Mouse (Mus musculus) stomach, embryonic 14.5 days (tissue): ENCODE data around the gene Ppm1l. TPM values are rescaled to one million over a fixed set of nuclear protein-coding genes. Genes with fewer than 3 reads are reported as not detected.
"Not testable (repeated sequence)": the region's sequence is repeated elsewhere in the genome, so short reads cannot be mapped to it uniquely, and the experiment has no call there.

Experiments
- ATAC-seq: fragments of 200-750 bp; cut with Nextera tagmentation; 2 replicates; pipeline ENCODE4 v1.8.0; 2017; ENCODE audit warnings: low read depth, moderate TSS enrichment; ENCODE audit not compliant: insufficient number of reproducible peaks, insufficient read depth, low FRiP score
- H3K27ac ChIP-seq: fragments of 300-500 bp; sonication (generic); 2 replicates; pipeline ENCODE4 v1.5.1; 2014; ENCODE audit warnings: mild to moderate bottlenecking, low read length, moderate library complexity, mixed read lengths
- H3K27me3 ChIP-seq: fragments of 300-500 bp; sonication (generic); 2 replicates; pipeline ENCODE4 v1.6.1; 2014; ENCODE audit warnings: low read length, control low read depth, mixed read lengths; ENCODE audit not compliant: control insufficient read depth, insufficient read depth
- H3K36me3 ChIP-seq: fragments of 300-500 bp; sonication (generic); 2 replicates; pipeline ENCODE4 v1.6.1; 2014; ENCODE audit warnings: mild to moderate bottlenecking, control low read depth, low read length, moderate library complexity, mixed read lengths; ENCODE audit not compliant: control insufficient read depth, insufficient read depth
- H3K4me1 ChIP-seq: fragments of 300-500 bp; sonication (generic); 2 replicates; pipeline ENCODE4 v1.6.1; 2014; ENCODE audit warnings: low read length, control low read depth, mixed read lengths; ENCODE audit not compliant: control insufficient read depth, insufficient read depth
- H3K4me2 ChIP-seq: fragments of 300-500 bp; sonication (generic); replicated peaks from 2 replicates; pipeline ENCODE4 v1.6.1; 2014; ENCODE audit warnings: low read depth, low read length, control low read depth
- H3K4me3 ChIP-seq: fragments of 300-500 bp; sonication (generic); 2 replicates; pipeline ENCODE4 v1.5.1; 2014; ENCODE audit warnings: low read depth, low read length, control low read depth
- H3K9ac ChIP-seq: fragments of 300-500 bp; sonication (generic); replicated peaks from 2 replicates; pipeline ENCODE4 v1.6.1; 2014; ENCODE audit warnings: low read depth, mild to moderate bottlenecking, control low read depth, low read length, moderate library complexity, mixed read lengths
- H3K9me3 ChIP-seq: fragments of 300-500 bp; sonication (generic); 2 replicates; pipeline ENCODE4 v1.6.1; 2016; ENCODE audit warnings: low read depth, low read length, control low read depth; ENCODE audit not compliant: control insufficient read depth
- WGBS: fragments of 180-500 bp; shearing (Covaris S2); extraction: QIAGEN DNeasy Blood & Tissue Kit; methylation state at CpG from one replicate; pipeline ENCODE4 v1.1.7; 2014; 5-methylcytosine and 5-hydroxymethylcytosine counted together
- polyA plus RNA-seq: library from polyadenylated mRNA; unstranded; fragments of >200 nt; fragmentation: Nextera tagmentation; extraction: Ambion mirVana; gene quantifications from 2 replicates; pipeline ENCODE4 v1.2.1, GENCODE M21; 2014

Ppm1l gene
- polyA plus RNA-seq, 1 experiment from 2014 or later: 8.0 TPM

DNA sequence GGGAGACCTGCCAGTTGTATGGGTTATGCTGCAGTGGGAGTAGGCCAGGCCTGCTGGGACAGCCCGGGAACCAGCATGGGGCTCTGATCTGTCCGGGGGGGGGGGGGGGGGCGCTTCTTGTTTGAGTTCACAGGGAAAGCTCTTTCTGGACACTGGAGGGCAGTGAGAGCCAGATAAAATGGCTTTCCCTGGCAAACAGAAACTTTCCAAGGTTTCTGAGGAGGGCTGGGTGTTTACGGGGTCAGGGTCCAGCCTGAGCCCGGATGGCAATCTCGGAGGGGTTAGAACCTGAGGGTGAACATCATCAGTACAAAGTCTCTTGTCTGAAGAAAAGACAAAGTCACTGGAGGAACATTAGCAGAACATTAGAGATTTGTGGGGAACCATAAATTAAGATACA lies 246.7 kb downstream of the Ppm1l start:
- Histone ChIP-seq H3K4me1 (peaks cover 6% of the 10 kb centered on the region; the same call in 1 of the 2 replicates), H3K27ac (no peak overlapping the region), H3K9ac (no peak overlapping the region), H3K36me3 (no peaks in the 10 kb centered on the region), H3K9me3 (no peaks in the 10 kb centered on the region), H3K27me3 (no peaks in the 10 kb centered on the region), H3K4me2 (no peak overlapping the region), H3K4me3 (no peak overlapping the region)
- 87% methylated on average over 5 of the region's 6 CpGs for WGBS
- no peak for ATAC-seq

DNA sequence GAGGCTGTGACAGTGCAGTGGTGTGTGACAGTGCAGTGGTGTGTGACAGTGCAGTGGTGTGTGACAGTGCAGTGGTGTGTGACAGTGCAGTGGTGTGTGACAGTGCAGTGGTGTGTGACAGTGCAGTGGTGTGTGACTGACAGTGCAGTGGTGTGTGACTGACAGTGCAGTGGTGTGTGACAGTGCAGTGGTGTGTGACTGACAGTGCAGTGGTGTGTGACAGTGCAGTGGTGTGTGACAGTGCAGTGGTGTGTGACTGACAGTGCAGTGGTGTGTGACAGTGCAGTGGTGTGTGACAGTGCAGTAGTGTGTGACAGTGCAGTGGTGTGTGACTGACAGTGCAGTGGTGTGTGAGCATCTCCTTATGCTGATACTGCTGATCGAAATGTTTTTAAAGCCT lies 248.9 kb downstream of the Ppm1l start:
- not testable (repeated sequence) for H3K36me3 ChIP-seq, H3K27ac ChIP-seq, H3K9me3 ChIP-seq, H3K9ac ChIP-seq, H3K4me1 ChIP-seq, H3K4me3 ChIP-seq, H3K4me2 ChIP-seq, ATAC-seq, H3K27me3 ChIP-seq
- WGBS: 88% methylated on average over 1 of the region's 1 CpGs

DNA sequence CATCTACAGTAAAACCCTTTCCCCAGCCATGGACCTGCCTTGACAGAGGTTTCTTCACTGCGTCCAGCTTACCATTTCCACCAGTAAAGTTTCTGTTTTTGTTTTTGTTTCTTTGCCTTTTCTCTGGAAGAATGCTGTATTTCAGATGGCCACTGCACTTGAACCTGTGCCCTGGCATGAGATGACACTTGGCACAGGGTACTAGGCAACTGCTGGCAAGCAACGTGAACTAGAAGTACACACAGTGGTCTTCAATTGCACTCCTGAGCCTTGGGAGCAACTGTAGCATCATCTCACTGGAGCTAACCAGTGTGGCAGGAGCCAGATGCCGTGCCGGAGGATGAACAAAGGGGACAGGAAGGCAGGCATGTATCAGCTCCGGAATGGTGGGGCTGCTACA lies 255.9 kb downstream of the Ppm1l start:
- no peak overlapping the region for H3K4me2 ChIP-seq
- H3K9me3 ChIP-seq: no peaks in the 10 kb centered on the region
- H3K27me3 ChIP-seq: no peaks in the 10 kb centered on the region
- WGBS: 89% methylated on average over 5 of the region's 5 CpGs
- no peak overlapping the region for H3K4me3 ChIP-seq
- no peaks in the 10 kb centered on the region for H3K4me1 ChIP-seq
- no peak overlapping the region for H3K27ac ChIP-seq
- no peak for ATAC-seq
- H3K36me3 ChIP-seq: peaks cover 7% of the 10 kb centered on the region; the same call in 1 of the 2 replicates
- no peak overlapping the region for H3K9ac ChIP-seq

DNA sequence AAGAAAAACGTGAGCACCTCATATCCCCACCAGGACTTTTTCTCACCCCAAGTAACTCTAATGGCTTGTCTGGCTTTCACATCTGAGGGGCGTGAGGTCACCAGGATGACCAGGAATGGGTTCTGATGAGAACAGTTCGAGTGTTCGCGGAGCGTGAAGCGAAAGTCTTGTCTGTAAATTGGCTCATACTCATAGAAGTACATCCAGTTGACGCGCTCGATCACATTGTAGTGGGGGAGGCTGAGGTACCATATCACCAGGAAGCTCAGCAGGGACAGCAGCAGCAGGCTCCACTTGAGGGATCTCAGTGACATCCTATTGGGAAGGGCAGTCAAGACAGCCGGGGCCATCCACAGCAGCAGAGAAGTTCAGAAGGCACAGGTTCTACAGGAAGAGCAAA lies 258.9 kb downstream of the Ppm1l start:
- WGBS: 94% methylated on average over 11 of the region's 11 CpGs

DNA sequence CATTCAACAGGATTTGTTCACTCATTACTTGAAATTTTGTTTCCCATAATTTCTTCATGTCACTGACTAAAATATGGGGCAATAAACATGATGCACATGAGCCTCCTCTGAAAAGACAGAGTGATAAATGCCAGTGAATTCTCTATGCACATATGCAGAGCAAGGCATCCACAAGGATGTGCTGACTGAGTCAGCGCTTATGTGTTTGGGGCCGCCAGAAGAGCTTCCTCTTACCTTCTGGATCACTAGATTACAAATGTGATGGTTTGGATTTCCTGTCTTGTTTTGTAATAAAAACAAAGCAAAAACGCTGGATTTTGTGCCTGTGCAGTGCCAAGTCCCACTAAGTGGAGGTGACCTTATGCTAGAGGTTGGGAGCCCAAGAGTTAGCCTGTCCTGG lies 260.1 kb downstream of the Ppm1l start:
- Histone ChIP-seq H3K4me3 (no peak overlapping the region), H3K9ac (no peak overlapping the region), H3K9me3 (no peaks in the 10 kb centered on the region), H3K27me3 (no peaks in the 10 kb centered on the region), H3K4me2 (no peak overlapping the region), H3K27ac (no peak overlapping the region), H3K36me3 (peaks cover 7% of the 10 kb centered on the region; the same call in 1 of the 2 replicates), H3K4me1 (no peaks in the 10 kb centered on the region)
- 81% methylated on average over 3 of the region's 3 CpGs for WGBS
- ATAC-seq: no peak

More for the DNA sequence above, 258.9 kb downstream of the Ppm1l start:
- Histone ChIP-seq H3K9me3 (no peaks in the 10 kb centered on the region), H3K36me3 (peaks cover 7% of the 10 kb centered on the region; the same call in 1 of the 2 replicates), H3K27me3 (no peaks in the 10 kb centered on the region), H3K9ac (no peak overlapping the region), H3K27ac (no peak overlapping the region), H3K4me2 (no peak overlapping the region), H3K4me3 (no peak overlapping the region), H3K4me1 (no peaks in the 10 kb centered on the region)
- no peak for ATAC-seq

DNA sequence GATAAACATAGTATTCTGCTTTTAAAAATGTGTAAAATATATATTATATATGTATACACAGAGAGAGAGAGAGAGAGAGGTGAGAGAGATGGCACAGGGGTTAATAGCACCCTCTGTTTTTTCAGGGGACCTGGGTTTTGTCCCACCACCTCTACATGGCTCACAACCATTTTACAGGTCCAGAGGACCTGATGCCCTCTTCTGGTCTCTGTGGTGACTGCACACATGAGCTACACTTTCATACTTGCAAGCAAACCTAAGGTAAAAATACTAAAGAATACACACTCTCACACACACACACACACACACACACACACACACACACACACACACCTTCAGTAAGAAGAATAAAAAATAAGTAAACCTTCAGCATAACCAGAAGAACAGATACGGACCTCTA lies 262.1 kb downstream of the Ppm1l start:
- H3K4me3 ChIP-seq: no peak overlapping the region
- H3K27me3 ChIP-seq: no peaks in the 10 kb centered on the region
- WGBS: 79% methylated on average over 1 of the region's 1 CpGs
- no peak overlapping the region for H3K27ac ChIP-seq
- H3K9ac ChIP-seq: no peak overlapping the region
- no peak for ATAC-seq
- no peaks in the 10 kb centered on the region for H3K9me3 ChIP-seq
- no peak overlapping the region for H3K4me2 ChIP-seq
- peaks cover 7% of the 10 kb centered on the region; the same call in 1 of the 2 replicates for H3K36me3 ChIP-seq
- H3K4me1 ChIP-seq: no peaks in the 10 kb centered on the region

DNA sequence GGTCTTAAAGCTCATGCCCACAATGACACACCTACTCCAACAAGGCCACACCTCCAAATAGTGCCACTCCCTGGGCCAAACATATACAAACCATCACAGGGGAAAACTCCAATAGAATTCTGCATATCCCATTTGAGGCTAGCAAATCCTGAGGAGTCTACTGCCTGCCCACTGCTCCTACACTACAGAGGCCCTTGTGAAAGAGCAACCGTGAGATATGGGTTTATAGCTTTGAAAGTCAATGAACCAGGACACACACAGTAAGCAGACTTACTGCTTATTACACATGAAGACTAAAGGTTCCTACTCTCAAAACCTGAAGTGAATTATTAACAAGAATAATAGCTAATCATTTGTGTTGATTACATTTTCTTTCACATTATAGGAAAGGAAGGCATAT lies 267.1 kb downstream of the Ppm1l start:
- Histone ChIP-seq H3K36me3 (no peaks in the 10 kb centered on the region), H3K4me2 (no peak overlapping the region), H3K4me3 (no peak overlapping the region), H3K9ac (no peak overlapping the region), H3K27me3 (no peaks in the 10 kb centered on the region), H3K27ac (no peak overlapping the region), H3K4me1 (no peaks in the 10 kb centered on the region), H3K9me3 (no peaks in the 10 kb centered on the region)
- WGBS: 81% methylated on average over 1 of the region's 1 CpGs
- no peak for ATAC-seq

DNA sequence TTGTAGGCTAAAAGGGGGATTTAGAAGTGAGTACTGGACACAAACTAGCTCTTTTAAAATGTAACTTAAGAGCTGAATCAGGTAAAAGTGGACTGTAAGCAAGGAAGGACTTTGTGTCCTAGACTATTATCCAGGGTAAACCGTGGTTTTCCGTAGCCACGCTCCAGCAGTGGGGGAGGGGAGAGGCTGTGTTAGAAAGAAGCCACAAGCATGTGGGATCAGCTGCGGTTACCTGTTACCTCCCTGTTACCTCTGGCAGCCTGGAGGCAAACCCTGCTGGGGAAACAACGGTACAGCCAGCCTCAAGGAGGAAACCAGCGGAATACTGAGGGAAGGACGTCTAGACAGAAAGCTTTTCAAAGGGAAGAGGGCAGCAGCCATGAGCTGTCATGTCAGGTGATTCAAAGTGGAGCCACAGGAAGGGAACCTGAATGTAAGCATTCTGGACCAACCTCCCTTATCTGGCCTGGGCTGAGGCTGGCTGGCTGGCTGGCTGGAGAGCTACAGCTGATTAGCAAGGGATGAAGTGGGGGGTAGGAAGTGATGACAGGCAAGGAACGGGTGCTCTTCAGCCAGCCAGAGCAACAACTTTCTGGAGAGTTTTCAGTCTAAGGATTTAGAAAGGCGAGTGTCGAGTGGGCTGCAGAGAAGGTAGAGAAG lies 271.6 kb downstream of the Ppm1l start:
- H3K4me3 ChIP-seq: no peak overlapping the region
- 40% methylated on average over 10 of the region's 10 CpGs for WGBS
- H3K27me3 ChIP-seq: no peaks in the 10 kb centered on the region
- H3K9me3 ChIP-seq: no peaks in the 10 kb centered on the region
- ATAC-seq: no peak
- H3K4me1 ChIP-seq: no peaks in the 10 kb centered on the region
- no peak overlapping the region for H3K4me2 ChIP-seq
- H3K36me3 ChIP-seq: no peaks in the 10 kb centered on the region
- no peak overlapping the region for H3K9ac ChIP-seq
- no peak overlapping the region for H3K27ac ChIP-seq

DNA sequence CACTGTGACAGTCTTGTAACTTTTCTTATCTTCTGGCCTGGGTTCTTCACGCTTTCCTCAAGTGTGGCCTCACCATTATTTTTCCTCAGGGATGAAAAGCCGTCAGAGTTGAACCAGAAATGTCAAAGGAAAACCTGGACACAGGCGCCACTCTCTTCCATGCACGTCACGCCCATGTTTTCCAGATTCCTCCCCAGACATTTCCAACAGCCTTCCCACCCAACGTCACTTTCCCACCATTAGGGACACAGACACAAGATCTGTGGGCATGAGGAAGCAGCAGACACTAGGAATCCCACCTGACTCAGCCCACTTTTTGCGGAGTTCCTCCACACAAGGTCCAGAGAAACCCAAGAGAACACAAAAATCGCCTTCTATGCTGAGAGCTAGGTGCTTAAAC lies 276.8 kb downstream of the Ppm1l start:
- H3K9me3 ChIP-seq: no peaks in the 10 kb centered on the region
- 88% methylated on average over 8 of the region's 8 CpGs for WGBS
- no peaks in the 10 kb centered on the region; the same call in 1 of the 2 replicates for H3K4me1 ChIP-seq
- no peak overlapping the region for H3K27ac ChIP-seq
- no peak overlapping the region for H3K9ac ChIP-seq
- H3K27me3 ChIP-seq: no peaks in the 10 kb centered on the region
- no peak overlapping the region for H3K4me3 ChIP-seq
- ATAC-seq: no peak
- no peaks in the 10 kb centered on the region for H3K36me3 ChIP-seq
- H3K4me2 ChIP-seq: no peak overlapping the region
